Mouse (Mus musculus): ENCODE measurements at regions not wholly inside any gene's neighbourhood (a gene's known extent, or its start where the extent isn't known, plus 50 kb on each side); places are given as distances from the start of the nearest gene placed in this dataset.

DNA sequence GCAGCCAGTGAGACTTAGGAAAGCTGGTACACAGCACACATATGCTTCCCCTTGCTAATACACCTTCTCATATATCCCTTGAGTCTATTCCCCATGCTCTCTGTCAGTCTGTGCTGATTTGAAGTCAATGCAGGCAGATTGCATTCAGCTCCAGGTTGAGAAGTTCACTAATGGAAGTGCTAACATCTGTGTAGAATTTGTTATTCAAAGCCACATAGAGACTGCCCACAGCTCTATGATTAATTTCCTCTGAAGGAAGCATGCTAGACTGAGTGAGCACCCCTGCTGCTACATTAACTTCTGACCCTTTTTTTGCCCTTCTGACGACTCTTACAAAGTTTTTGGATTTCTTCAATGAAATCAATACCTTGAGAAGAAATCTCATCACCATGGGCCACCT is 486.0 kb upstream of the Dmac1 start:
- TF ChIP-seq USF1 (IDR thresholded peaks at IDR 0.05; ENCODE audit: low read depth, low read length) (no peak), HCFC1 (IDR thresholded peaks at IDR 0.05; ENCODE audit: low read depth, low read length) (no peak), SMC3 (IDR thresholded peaks at IDR 0.05; ENCODE audit: low read depth, low read length) (no peak), EP300 (IDR thresholded peaks at IDR 0.05; ENCODE audit: low read length) (no peak), TBP (conservative IDR thresholded peaks at IDR 0.05; ENCODE audit: low read depth, low read length) (no peak), POLR2A (IDR thresholded peaks at IDR 0.05; ENCODE audit: low read depth, low read length) (no peak), JUND (conservative IDR thresholded peaks at IDR 0.05; ENCODE audit: low read depth, low read length) (no peak), BHLHE40 (IDR thresholded peaks at IDR 0.05; ENCODE audit: low read depth, low read length) (no peak), NRF1 (IDR thresholded peaks at IDR 0.05; ENCODE audit: low read depth, low read length) (no peak), UBTF (IDR thresholded peaks at IDR 0.05; ENCODE audit: low read depth, low read length) (no peak)

All from CH12.LX (cell line).